Mouse (Mus musculus): Measurements from ENCODE around the gene Hnrnpl. TPM values are rescaled to one million over a fixed set of nuclear protein-coding genes. Genes with fewer than 3 reads are reported as not detected.
A peak's percentile ranks its signal among the peaks of the same experiment; 100 is the strongest.

The Hnrnpl gene
- total RNA-seq, 2 experiments from 2014 or later, result 327 to 346 TPM

GRCm38 (mm10) chr7:28811640-28812275 lies 3.4 kb downstream of the Hnrnpl start:
- DNase-seq (ENCODE audit: low spot score in 2 of 2), result no peak

- no peak for DNase-seq (ENCODE audit: low spot score in 2 of 2)
These were observed 4.1 kb downstream of the Hnrnpl start for GRCm38 (mm10) chr7:28812436-28812835.

- DNase-seq (ENCODE audit: low spot score in 2 of 2), result no peak
These were observed 4.6 kb downstream of the Hnrnpl start for GRCm38 (mm10) chr7:28812949-28813348.

GRCm38 (mm10) chr7:28814306-28815034 lies 6.1 kb downstream of the Hnrnpl start:
- DNase-seq (ENCODE audit: low spot score in 2 of 2), result no peak

GRCm38 (mm10) chr7:28815230-28815629 lies 6.9 kb downstream of the Hnrnpl start:
- no peak for DNase-seq (ENCODE audit: low spot score in 2 of 2)

GRCm38 (mm10) chr7:28816201-28816600 lies 7.9 kb downstream of the Hnrnpl start:
- no peak for DNase-seq (ENCODE audit: low spot score in 2 of 2)

- no peak for DNase-seq (ENCODE audit: low spot score in 2 of 2)
These were observed 8.6 kb downstream of the Hnrnpl start for GRCm38 (mm10) chr7:28816920-28817319.

DNA sequence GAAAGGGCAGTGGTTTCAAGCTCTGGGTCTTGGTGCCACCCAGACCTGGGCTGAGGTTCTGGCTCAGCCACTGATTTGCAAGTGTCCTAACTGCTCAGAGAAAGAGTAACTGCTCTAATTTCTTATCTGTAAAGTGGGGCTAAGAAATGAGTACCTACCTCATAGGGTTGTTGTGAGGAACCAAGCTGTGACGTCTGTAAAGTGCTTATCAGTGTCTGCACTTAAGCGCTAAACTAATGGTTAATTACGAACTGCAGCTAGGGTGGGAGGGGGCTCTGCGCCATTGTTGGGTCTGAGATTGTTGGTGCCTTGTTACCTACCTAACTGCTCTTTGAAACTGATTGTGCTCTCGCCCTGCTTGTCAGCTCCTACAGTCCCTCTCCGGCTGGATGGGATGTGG lies 9.2 kb downstream of the Hnrnpl start:
- no peak for DNase-seq (ENCODE audit: low spot score in 2 of 2)

- no peak for DNase-seq (ENCODE audit: low spot score in 2 of 2)
These were observed 9.6 kb downstream of the Hnrnpl start for GRCm38 (mm10) chr7:28817957-28818356.

GRCm38 (mm10) chr7:28818436-28818835 lies 10.1 kb downstream of the Hnrnpl start:
- DNase-seq (ENCODE audit: low spot score in 2 of 2), result no peak

DNA sequence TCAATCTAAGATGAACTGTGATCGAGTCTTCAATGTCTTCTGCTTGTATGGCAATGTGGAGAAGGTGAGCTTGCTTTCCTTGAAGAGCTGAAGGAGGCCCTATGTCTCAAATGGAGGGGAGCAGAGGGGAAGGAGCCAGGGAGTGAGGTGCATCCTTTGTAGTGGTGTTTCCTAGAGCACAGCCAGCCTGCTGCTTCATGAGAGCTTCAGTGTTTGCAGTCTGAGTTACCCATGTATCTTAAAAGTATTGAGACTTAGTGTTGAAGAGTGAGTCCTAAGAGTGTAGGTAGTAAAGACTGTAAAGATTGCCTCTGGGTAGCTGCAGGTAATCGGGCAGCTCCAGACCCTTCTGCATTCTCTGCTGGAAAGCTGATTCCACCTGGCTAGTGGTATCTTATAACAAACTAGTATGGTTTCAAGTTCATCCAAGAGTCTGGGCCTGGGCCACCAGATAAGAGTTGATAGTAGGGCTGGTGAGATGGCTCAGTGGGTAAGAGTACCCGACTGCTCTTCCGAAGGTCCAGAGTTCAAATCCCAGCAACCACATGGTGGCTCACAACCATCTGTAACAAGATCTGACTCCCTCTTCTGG lies 10.6 kb downstream of the Hnrnpl start:
- no peak for DNase-seq (ENCODE audit: low spot score in 2 of 2)

DNA sequence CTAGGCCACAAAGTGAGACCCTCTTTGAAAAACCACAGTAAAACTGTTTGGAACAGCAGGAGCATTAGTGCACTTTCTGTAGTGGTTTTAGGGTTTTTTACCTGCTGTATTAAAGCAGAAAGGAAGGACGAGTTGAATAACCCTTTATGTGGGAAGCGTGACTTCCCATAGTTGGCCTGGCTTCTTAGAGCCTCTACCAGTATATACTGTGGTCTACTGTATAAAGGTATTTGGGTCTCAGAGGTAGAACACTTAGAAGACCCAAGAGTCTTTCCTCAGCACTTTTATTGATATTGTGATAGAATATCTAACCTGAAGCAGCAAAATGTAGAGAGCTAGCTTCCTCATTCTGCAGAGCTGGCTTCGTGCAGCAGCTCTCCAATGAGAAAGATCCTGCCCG lies 11.2 kb downstream of the Hnrnpl start:
- DNase-seq (ENCODE audit: low spot score in 2 of 2), result no peak

- no peak for DNase-seq (ENCODE audit: low spot score in 2 of 2)
These were observed 12.3 kb downstream of the Hnrnpl start for GRCm38 (mm10) chr7:28820358-28821260.

- peak in 1 of 2 experiments; percentile 45 for DNase-seq (ENCODE audit: low spot score in 2 of 2)
These were observed 13.0 kb downstream of the Hnrnpl start for GRCm38 (mm10) chr7:28821261-28821831.

DNA sequence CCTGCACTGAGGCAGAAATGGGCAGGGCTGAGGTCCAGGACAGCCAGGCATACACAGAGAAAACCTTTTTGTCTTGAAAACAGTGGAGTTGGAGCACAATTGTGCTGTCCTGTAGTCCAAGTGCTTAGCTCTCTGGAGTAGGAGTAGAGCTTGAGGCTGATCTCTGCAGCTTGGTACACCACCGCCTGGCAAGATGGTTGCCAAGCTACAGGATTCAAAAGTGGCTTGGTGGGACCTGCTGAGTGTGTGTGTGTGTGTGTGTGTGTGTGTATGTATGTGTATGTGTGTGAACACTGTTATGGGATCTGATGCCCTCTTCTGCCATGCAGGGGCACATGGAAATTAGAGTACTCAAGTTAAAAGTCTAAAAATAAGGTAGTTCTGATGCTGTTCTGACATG lies 14.2 kb downstream of the Hnrnpl start:
- no peak for DNase-seq (ENCODE audit: low spot score in 2 of 2)

GRCm38 (mm10) chr7:28822993-28823903 lies 14.9 kb downstream of the Hnrnpl start:
- DNase-seq (ENCODE audit: low spot score in 2 of 2), result no peak

DNA sequence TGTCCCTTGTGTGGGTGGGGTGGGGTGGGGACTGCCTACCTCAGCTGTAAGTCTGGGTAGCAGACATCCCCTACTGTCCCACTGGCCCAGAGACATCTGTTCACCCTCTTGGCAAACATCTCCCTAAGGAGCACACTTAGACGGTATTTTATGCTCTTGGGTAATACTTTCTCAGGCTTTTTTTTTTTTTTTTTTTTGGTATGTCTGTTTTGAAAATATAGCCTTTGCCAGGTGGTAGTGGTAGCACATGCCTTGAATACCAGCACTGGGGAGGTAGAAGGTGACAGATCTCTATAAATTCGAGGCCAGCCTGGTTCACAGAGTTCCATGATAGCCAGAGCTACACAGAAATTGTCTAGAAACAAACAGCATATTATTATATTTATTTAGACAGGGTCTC lies 15.6 kb downstream of the Hnrnpl start:
- no peak for DNase-seq (ENCODE audit: low spot score in 2 of 2)

DNA sequence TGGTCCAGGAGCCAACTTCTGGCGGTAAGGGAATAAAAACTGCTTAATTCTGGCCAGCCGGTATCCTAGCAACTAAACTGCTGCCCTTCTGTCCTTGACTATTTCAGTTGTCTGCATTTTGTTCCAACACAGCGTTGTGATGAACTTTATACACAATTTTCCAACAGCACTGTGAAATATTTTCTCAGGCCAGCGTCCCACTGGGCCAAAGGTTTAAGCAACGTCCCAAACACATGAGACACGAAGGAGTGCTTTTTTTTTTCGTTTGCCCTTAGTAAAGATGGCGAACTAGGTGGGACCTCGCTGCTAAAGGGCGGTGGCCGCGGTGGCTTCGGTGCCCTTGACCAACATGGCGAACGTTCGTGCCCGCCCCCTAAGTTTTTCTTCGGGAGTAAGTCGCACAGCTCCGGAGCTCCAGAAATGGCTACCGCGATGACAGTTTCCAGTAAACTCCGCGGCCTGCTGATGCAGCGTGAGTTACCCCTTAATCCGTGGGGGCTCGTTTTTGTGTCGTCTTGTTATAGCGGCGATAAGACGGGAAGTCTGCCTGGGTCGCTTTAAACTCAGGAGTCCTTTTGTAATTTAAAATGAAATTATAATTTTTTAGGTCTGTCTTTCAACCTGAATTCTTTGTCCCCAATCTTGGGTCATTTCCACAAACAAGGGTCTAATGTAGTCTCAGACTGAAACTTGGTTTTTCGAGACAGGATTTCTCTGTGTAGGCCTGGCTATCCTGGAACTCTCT lies 16.8 kb downstream of the Hnrnpl start, which contains the start of gene Ech1:
Ech1 (plus strand) TSS at position 277 of the 745 bp plus-strand sequence.
- peak; percentile 87 to 90 for DNase-seq (ENCODE audit: low spot score in 2 of 2)

All from adrenal gland, adult 18-20 months (tissue).